Mouse (Mus musculus) MEL (cell line): ENCODE results near the gene Smpdl3a. TPM values are rescaled to one million over a fixed set of nuclear protein-coding genes. Genes with fewer than 3 reads are reported as not detected.

ENCODE experiments used
- DNase-seq: peaks from one replicate; pipeline ENCODE4 v3.0.0; 2011; ENCODE audit warnings: low read depth, low spot score
- H3K27ac ChIP-seq: 2 replicates; pipeline ENCODE4 v1.5.1; 2012; ENCODE audit warnings: low read depth, mild to moderate bottlenecking, control low read depth, low read length, moderate library complexity; ENCODE audit not compliant: control insufficient read depth
- H3K27me3 ChIP-seq, 2 experiments: fragments of 150-350 bp in 1 of 2; sonication (generic) in 1 of 2; 2 replicates each; pipeline ENCODE4 v1.6.1; 2012; ENCODE audit warnings: low read length in 2 of 2, mild to moderate bottlenecking in 2 of 2, improper control_type of control experiment in 1 of 2, moderate library complexity in 1 of 2; ENCODE audit not compliant: insufficient read depth in 2 of 2, control insufficient read depth in 1 of 2
- H3K36me3 ChIP-seq, 2 experiments: 2 replicates each; pipeline ENCODE4 v1.6.1; 2012 to 2014; ENCODE audit warnings: low read length in 2 of 2, improper control_type of control experiment in 1 of 2, inconsistent platforms in 1 of 2, mild to moderate bottlenecking in 1 of 2; ENCODE audit not compliant: insufficient read depth in 2 of 2, control insufficient read depth in 1 of 2
- H3K4me1 ChIP-seq, 2 experiments: fragments of 150-350 bp in 1 of 2; sonication (generic) in 1 of 2; 2 replicates each; pipeline ENCODE4 v1.6.1; 2012; ENCODE audit warnings: low read length in 2 of 2, improper control_type of control experiment in 1 of 2, mild to moderate bottlenecking in 1 of 2; ENCODE audit not compliant: insufficient read depth in 2 of 2, control insufficient read depth in 1 of 2
- H3K4me3 ChIP-seq, 2 experiments: fragments of 150-350 bp in 1 of 2; sonication (generic) in 1 of 2; 2 replicates each; pipeline ENCODE4 v1.5.1; 2012; ENCODE audit warnings: low read depth in 2 of 2, low read length in 2 of 2, mild to moderate bottlenecking in 2 of 2, moderate library complexity in 2 of 2, control low read depth in 1 of 2, improper control_type of control experiment in 1 of 2; ENCODE audit not compliant: control insufficient read depth in 1 of 2, insufficient read depth in 1 of 2
- H3K79me2 ChIP-seq: 2 replicates; pipeline ENCODE4 v1.6.1; 2012; ENCODE audit warnings: mild to moderate bottlenecking, low read length, moderate library complexity; ENCODE audit not compliant: control insufficient read depth, poor library complexity, insufficient read depth
- H3K9ac ChIP-seq: 2 replicates; pipeline ENCODE4 v1.6.1; 2012; ENCODE audit warnings: low read depth, mild to moderate bottlenecking, control low read depth, low read length, moderate library complexity; ENCODE audit not compliant: control insufficient read depth, poor library complexity, severe bottlenecking
- H3K9me3 ChIP-seq: fragments of 150-350 bp; sonication (generic); replicated peaks from 2 replicates; pipeline ENCODE4 v1.6.1; 2012; ENCODE audit warnings: mild to moderate bottlenecking, low read length, improper control_type of control experiment, moderate library complexity; ENCODE audit not compliant: insufficient read depth
- BHLHE40 ChIP-seq: IDR thresholded peaks from 2 replicates; pipeline ENCODE4 v1.6.1; 2012; ENCODE audit warnings: low read depth, mild to moderate bottlenecking, inconsistent platforms, low read length, improper control_type of control experiment, borderline replicate concordance
- CHD1 ChIP-seq: IDR thresholded peaks from 2 replicates; pipeline ENCODE4 v1.6.1; 2012; ENCODE audit warnings: low read depth, mild to moderate bottlenecking, inconsistent platforms, low read length, improper control_type of control experiment
- CHD2 ChIP-seq: IDR thresholded peaks from 2 replicates; pipeline ENCODE4 v1.6.1; 2011; ENCODE audit warnings: low read length, improper control_type of control experiment
- GABPA ChIP-seq: IDR thresholded peaks from 2 replicates; pipeline ENCODE4 v1.6.1; 2012; ENCODE audit warnings: low read depth, mild to moderate bottlenecking, inconsistent platforms, low read length, improper control_type of control experiment, moderate library complexity
- GATA1 ChIP-seq: IDR thresholded peaks from 2 replicates; pipeline ENCODE4 v1.6.1; 2011; ENCODE audit warnings: low read depth, low read length, improper control_type of control experiment
- HCFC1 ChIP-seq: IDR thresholded peaks from 2 replicates; pipeline ENCODE4 v1.6.1; 2012; ENCODE audit warnings: low read depth, mild to moderate bottlenecking, inconsistent platforms, low read length, improper control_type of control experiment, moderate library complexity
- MAFK ChIP-seq: IDR thresholded peaks from 2 replicates; pipeline ENCODE4 v1.6.1; 2011; ENCODE audit warnings: low read depth, mild to moderate bottlenecking, low read length, improper control_type of control experiment, borderline replicate concordance
- MEF2A ChIP-seq: IDR thresholded peaks from 2 replicates; pipeline ENCODE4 v1.6.1; 2014; ENCODE audit warnings: low read depth, mild to moderate bottlenecking, inconsistent platforms, low read length, improper control_type of control experiment; ENCODE audit not compliant: poor library complexity, insufficient replicate concordance, severe bottlenecking; ENCODE audit errors: extremely low read depth
- NRF1 ChIP-seq: IDR thresholded peaks from 2 replicates; pipeline ENCODE4 v1.6.1; 2014; ENCODE audit warnings: low read depth, mild to moderate bottlenecking, inconsistent platforms, low read length, improper control_type of control experiment, moderate library complexity; ENCODE audit not compliant: poor library complexity, insufficient read depth, severe bottlenecking
- RAD21 ChIP-seq: IDR thresholded peaks from 2 replicates; pipeline ENCODE4 v1.6.1; 2011; ENCODE audit warnings: mild to moderate bottlenecking, low read depth, low read length, improper control_type of control experiment
- RCOR1 ChIP-seq: IDR thresholded peaks from 2 replicates; pipeline ENCODE4 v1.6.1; 2012; ENCODE audit warnings: low read depth, mild to moderate bottlenecking, inconsistent platforms, low read length, improper control_type of control experiment
- TAL1 ChIP-seq: IDR thresholded peaks from 2 replicates; pipeline ENCODE4 v1.6.1; 2012; ENCODE audit warnings: mild to moderate bottlenecking, inconsistent platforms, low read length, moderate library complexity, mixed read lengths
- TCF12 ChIP-seq: IDR thresholded peaks from 2 replicates; pipeline ENCODE4 v1.6.1; 2014; ENCODE audit warnings: low read depth, mild to moderate bottlenecking, inconsistent platforms, low read length, improper control_type of control experiment, moderate library complexity
- UBTF ChIP-seq: IDR thresholded peaks from 2 replicates; pipeline ENCODE4 v1.6.1; 2012; ENCODE audit warnings: low read depth, mild to moderate bottlenecking, inconsistent platforms, low read length, improper control_type of control experiment, moderate library complexity, borderline replicate concordance; ENCODE audit not compliant: insufficient read depth
- USF2 ChIP-seq, 2 experiments: IDR thresholded peaks; 2 replicates each; pipeline ENCODE4 v1.6.1; 2011 to 2012; ENCODE audit warnings: improper control_type of control experiment in 2 of 2, low read length in 2 of 2, borderline replicate concordance in 1 of 2, inconsistent platforms in 1 of 2, low read depth in 1 of 2, mild to moderate bottlenecking in 1 of 2; ENCODE audit not compliant: insufficient read depth in 1 of 2
- ZNF384 ChIP-seq: IDR thresholded peaks from 2 replicates; pipeline ENCODE4 v1.6.1; 2012; ENCODE audit warnings: low read depth, mild to moderate bottlenecking, inconsistent platforms, low read length, improper control_type of control experiment
- polyA plus RNA-seq, 2 experiments: library from polyadenylated mRNA; stranded (reverse) in 1 of 2; unstranded in 1 of 2; fragments of >175 nt in 1 of 2; fragments of >200 nt in 1 of 2; gene quantifications; 2 replicates each; pipeline versions ENCODE4 v1.2.1 to v1.2.4; 2012; ENCODE audit warnings: low replicate concordance in 2 of 2, low read depth in 1 of 2; ENCODE audit not compliant: insufficient read length in 2 of 2, insufficient read depth in 1 of 2, missing spikeins in 1 of 2
- total RNA-seq: library from RNA; depleted of rRNA; stranded (reverse); fragments of 300-350 nt; gene quantifications from 2 replicates; pipeline ENCODE4 v1.2.3, GENCODE M21; 2012

The Smpdl3a gene
- total and polyA plus RNA-seq, 3 experiments = 0.04 TPM; not detected in 2

DNA sequence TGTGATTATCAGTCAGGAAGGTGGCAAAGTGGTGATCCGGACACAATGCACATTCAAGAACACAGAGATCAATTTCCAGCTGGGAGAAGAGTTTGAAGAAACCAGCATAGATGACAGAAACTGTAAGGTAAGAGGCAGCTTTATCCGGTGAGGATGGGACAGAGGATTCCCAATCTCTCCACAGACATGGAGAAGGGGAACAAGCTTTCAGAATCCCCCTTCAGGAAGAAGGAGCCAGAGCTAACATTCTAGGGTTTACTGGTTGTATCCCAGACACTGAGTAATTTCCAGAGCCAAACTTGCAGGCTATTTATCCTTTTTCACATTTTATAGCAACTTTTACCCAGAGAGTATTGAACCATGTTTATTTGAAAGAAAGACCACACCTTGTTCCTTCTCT lies 8.6 kb upstream of the Smpdl3a start:
- H3K27ac ChIP-seq = no peak overlapping the region
- no peaks in the 10 kb centered on the region for H3K79me2 ChIP-seq
- H3K9me3 ChIP-seq = no peaks in the 10 kb centered on the region
- no peak overlapping the region for H3K4me3 ChIP-seq
- no peak overlapping the region for H3K9ac ChIP-seq
- no peaks in the 10 kb centered on the region for H3K27me3 ChIP-seq
- no peak for DNase-seq
- no peaks in the 10 kb centered on the region for H3K36me3 ChIP-seq
- no peak for TF ChIP-seq TAL1
- H3K4me1 ChIP-seq = no peaks in the 10 kb centered on the region

- no peaks in the 10 kb centered on the region for H3K9me3 ChIP-seq
- no peak for DNase-seq
- no peaks in the 10 kb centered on the region; a peak in 1 of 4 replicates for H3K4me1 ChIP-seq
- no peaks in the 10 kb centered on the region for H3K79me2 ChIP-seq
- no peak overlapping the region for H3K4me3 ChIP-seq
- H3K36me3 ChIP-seq = no peaks in the 10 kb centered on the region
- no peak overlapping the region for H3K9ac ChIP-seq
- H3K27me3 ChIP-seq = no peaks in the 10 kb centered on the region
- TF ChIP-seq RCOR1 (no peak), CHD2 (no peak), UBTF (no peak), TAL1 (no peak), CHD1 (no peak), NRF1 (no peak), MAFK (no peak), HCFC1 (no peak), ZNF384 (no peak), USF2 (IDR thresholded peaks at IDR 0.05; ENCODE audit: borderline replicate concordance in 1 of 2, insufficient read depth in 1 of 2, low read depth in 1 of 2, low read length in 2 of 2) (no peak), TCF12 (no peak)
- H3K27ac ChIP-seq = no peak overlapping the region
These were observed 1.2 kb upstream of the Smpdl3a start for GRCm38 (mm10) chr10:57792957-57793356.

DNA sequence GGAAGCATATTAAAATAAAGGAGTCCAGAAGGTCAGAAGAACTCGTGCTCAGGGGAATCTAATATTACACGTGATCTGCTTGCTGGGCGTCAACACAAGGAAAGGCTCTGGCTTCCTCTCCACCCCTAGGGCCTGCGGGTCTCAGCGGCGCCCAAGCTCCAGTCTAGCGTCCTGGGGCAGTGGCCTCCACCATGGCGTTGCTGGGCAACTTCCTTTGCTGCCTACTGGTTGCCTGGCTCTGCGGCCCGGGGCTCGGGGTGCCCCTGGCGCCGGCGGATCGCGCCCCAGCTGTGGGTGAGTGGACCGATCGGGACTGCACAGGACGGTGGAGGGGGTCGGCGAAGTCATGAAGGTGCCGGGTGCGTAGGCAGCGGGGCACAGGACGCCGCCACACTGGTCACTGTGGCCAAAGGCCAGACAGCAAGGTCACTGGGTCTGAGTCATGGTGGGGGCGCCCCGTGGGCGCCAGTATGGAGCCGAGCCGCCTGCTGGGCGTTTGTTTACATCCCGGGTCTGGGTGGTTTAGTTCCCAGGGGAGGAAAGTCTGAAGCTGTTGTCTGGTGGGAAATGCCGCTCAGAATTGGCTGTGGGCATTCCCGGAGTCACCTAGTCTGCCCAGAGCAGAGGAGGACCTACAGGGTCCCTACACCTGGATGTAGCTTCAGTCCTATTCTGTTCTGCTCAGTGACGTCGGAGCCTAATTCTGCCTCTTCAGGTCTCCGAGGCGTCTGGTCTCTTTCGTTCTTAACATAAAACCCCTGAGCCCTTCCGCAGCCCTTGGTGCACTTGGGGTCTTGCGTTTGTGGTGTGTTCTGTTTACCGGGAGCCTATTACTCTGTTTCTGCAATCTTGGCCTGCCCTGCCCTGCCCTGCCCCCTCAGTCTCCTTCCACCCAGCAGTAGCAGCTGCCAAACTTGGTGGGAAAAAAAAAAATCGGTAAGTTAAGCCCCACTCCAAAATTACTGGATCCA lies 641 bp downstream of the Smpdl3a start:
- Histone ChIP-seq H3K9ac (no peak overlapping the region), H3K79me2 (no peaks in the 10 kb centered on the region), H3K36me3 (no peaks in the 10 kb centered on the region), H3K4me3 (no peak overlapping the region), H3K27ac (no peak overlapping the region), H3K27me3 (no peaks in the 10 kb centered on the region), H3K9me3 (no peaks in the 10 kb centered on the region), H3K4me1 (no peaks in the 10 kb centered on the region; a peak in 1 of 4 replicates)
- no peak for DNase-seq
- TF ChIP-seq ZNF384 (no peak), RAD21 (no peak), GATA1 (no peak), MAFK (no peak), GABPA (no peak), MEF2A (no peak), BHLHE40 (no peak)
